Mouse (Mus musculus) frontal cortex, adult 2 months (tissue): ENCODE data around the gene Cass4. TPM values are rescaled to one million over a fixed set of nuclear protein-coding genes. Genes with fewer than 3 reads are reported as not detected.

Source experiments
- DNase-seq, 2 experiments: peaks; one replicate each; pipeline ENCODE4 v3.0.0; 2022; ENCODE audit warnings: low spot score in 1 of 2; ENCODE audit errors: extremely low spot score in 1 of 2
- polyA plus RNA-seq: library from polyadenylated mRNA; depleted of rRNA; stranded (reverse); fragments of >200 nt; gene quantifications from 2 replicates; pipeline ENCODE4 v1.2.3, GENCODE M21; 2012; rRNA removed

The Cass4 gene
- polyA plus RNA-seq, 1 experiment: 0.38 TPM

DNA sequence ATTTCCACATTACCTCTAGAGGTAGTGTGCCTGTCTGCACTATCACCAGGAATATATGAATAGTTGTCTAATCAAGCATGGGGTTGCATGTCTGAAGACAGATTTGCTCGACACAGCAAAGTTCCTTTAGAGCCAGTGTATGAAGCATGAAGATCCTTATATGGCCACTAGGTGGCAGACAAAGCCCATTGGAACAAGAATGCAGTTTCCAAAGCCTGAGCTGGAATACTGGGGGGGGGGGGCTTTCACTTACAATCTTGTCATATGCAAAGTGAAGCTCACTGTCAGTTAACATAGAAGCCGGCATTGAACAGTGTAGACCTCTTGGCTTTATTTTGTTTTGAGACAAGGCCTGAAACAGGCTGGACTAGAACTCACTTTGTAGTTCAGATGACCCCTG is 84.3 kb downstream of the Cass4 start:
- peak in 1 of 2 experiments; percentile 79 for DNase-seq

DNA sequence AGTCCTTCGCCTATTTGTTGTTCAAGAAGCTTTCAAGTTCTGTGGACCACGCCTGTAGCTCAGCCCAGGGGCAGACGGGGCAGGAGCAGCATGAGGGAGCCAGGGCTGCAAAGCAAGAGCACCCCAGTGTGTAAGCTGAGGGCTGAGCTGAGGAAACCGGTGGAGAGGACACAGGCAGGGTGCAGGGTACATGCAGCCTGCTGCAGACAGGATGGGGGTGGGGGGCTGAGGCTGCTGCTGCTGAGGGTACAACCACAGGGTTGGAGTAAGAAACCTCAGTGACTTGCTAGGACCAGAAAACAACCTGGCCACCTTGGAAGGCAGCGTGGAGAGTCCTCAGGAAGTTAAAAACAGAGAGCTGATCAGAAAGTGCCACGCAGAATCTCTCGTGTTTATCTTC is 86.7 kb downstream of the Cass4 start:
- no peak for DNase-seq

DNA sequence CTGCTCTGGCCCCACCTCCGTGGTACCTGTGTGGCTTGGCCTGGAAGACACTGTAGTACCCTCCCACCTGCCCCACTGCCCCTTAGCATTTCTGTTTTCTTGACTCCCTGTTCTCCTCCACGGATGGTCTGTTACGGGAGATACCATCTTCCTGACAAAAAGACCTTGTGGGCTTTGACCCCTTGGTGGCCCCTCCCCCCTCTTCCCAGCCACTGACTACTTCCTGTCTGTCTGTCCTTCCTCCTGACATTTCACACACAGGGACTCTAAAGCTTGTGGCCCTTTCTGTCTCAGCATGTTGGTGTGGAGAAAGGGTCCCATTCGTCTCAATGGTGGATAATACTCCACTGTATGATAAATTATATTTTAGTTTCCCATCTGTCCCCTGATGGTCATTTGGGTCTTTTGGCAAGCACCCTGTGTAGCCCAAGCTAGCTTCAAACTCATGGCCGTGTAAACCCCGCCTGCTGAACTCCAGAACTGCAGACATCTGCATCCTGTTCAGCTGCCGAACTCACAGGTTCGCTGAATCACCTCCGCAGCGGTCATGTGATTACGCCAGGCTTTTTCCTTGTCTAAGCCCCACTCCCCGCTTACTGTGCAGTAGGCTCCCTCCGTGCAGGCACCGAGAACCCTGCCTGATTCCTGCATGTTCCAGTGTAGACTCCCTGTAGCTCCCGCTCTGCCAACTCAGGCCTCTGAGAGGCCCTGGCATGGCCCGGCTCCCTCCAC is 88.2 kb downstream of the Cass4 start:
- no peak for DNase-seq

Other genes starting within 250 kb of the Cass4 start
- 0.13 and 0.22 TPM in 2 replicates for gene Mc3r, start 145.3 kb upstream of the Cass4 start, polyA plus RNA-seq
- 17.5 and 18.5 TPM in 2 replicates for gene Fam210b, start 48.2 kb upstream of the Cass4 start, polyA plus RNA-seq
- 1.5 and 1.8 TPM in 2 replicates for gene Aurka, start 23.3 kb upstream of the Cass4 start, polyA plus RNA-seq
- 24.7 and 26.9 TPM in 2 replicates for gene Cstf1, start 23.1 kb upstream of the Cass4 start, polyA plus RNA-seq
- gene Rtf2, start 46.8 kb downstream of the Cass4 start, polyA plus RNA-seq: 77.9 and 79.1 TPM in 2 replicates
- 0.04 TPM in 1 of 2 replicates, not detected in the other for gene Gcnt7, start 64.8 kb downstream of the Cass4 start, polyA plus RNA-seq
- gene Fam209, start 78.7 kb downstream of the Cass4 start, polyA plus RNA-seq: 0.24 TPM in 1 of 2 replicates, not detected in the other
- 2.7 and 3.1 TPM in 2 replicates for gene Tfap2c, start 155.8 kb downstream of the Cass4 start, polyA plus RNA-seq